Mouse (Mus musculus) C2C12 (cell line): ENCODE results near the gene Atp1a1. TPM values are rescaled to one million over a fixed set of nuclear protein-coding genes. Genes with fewer than 3 reads are reported as not detected.

Experiments used
- H3K27me3 ChIP-seq: one replicate; pipeline ENCODE4 v1.6.1; 2011; ENCODE audit not compliant: control insufficient read depth, insufficient read depth, insufficient read length
- H3K36me3 ChIP-seq: one replicate; pipeline ENCODE4 v1.6.1; 2011; ENCODE audit not compliant: control insufficient read depth, insufficient read depth
- H3K4me3 ChIP-seq: one replicate; pipeline ENCODE4 v1.5.1; 2011; ENCODE audit warnings: mild to moderate bottlenecking, control low read depth; ENCODE audit not compliant: poor library complexity, insufficient read depth, severe bottlenecking
- H3K79me2 ChIP-seq: one replicate; pipeline ENCODE4 v1.6.1; 2011; ENCODE audit not compliant: control insufficient read depth, insufficient read depth
- H3K79me3 ChIP-seq: one replicate; pipeline ENCODE4 v1.6.1; 2011; ENCODE audit warnings: low read depth, control low read depth
- H3ac ChIP-seq: one replicate; pipeline ENCODE3; 2011; ENCODE audit warnings: low read depth; ENCODE audit not compliant: control insufficient read depth, insufficient read length
- CEBPB ChIP-seq: IDR thresholded peaks from one replicate; pipeline ENCODE4 v1.6.1; 2011; ENCODE audit warnings: low read depth, mild to moderate bottlenecking, control low read depth, moderate library complexity
- CTCF ChIP-seq: IDR thresholded peaks from one replicate; pipeline ENCODE4 v1.5.1; 2011; ENCODE audit not compliant: control insufficient read depth, insufficient read depth, insufficient read length
- FOSL1 ChIP-seq: IDR thresholded peaks from one replicate; pipeline ENCODE4 v1.8.0; 2011; ENCODE audit warnings: mild to moderate bottlenecking, low read length; ENCODE audit not compliant: poor library complexity, insufficient read depth, severe bottlenecking
- MAX ChIP-seq: IDR thresholded peaks from one replicate; pipeline ENCODE4 v1.6.1; 2011; ENCODE audit warnings: mild to moderate bottlenecking, control low read depth
- MYOD1 ChIP-seq: IDR thresholded peaks from one replicate; pipeline ENCODE4 v1.6.1; 2011; ENCODE audit warnings: low read depth; ENCODE audit not compliant: control insufficient read depth, insufficient read length
- MYOG ChIP-seq: IDR thresholded peaks from one replicate; pipeline ENCODE4 v1.6.1; 2011; ENCODE audit not compliant: control insufficient read depth, insufficient read length; ENCODE audit errors: extremely low read depth
- USF1 ChIP-seq: IDR thresholded peaks from one replicate; pipeline ENCODE4 v1.6.1; 2011; ENCODE audit warnings: low read depth, mild to moderate bottlenecking, control low read depth, moderate library complexity
- polyA plus RNA-seq: library from polyadenylated mRNA; unstranded; fragments of >200 nt; fragmentation: generic; extraction: Trizol; gene quantifications from one replicate; pipeline ENCODE4 v1.2.1, GENCODE M21; 2012; ENCODE audit warnings: missing spikeins

The Atp1a1 gene
- polyA plus RNA-seq, 1 experiment, result 228 TPM

GRCm38 (mm10) chr3:101638223-101638622 lies 33.7 kb upstream of the Atp1a1 start:
- Histone ChIP-seq H3ac (no peak overlapping the region), H3K79me3 (no peaks in the 10 kb centered on the region), H3K36me3 (no peaks in the 10 kb centered on the region), H3K79me2 (no peaks in the 10 kb centered on the region), H3K4me3 (no peak overlapping the region), H3K27me3 (no peaks in the 10 kb centered on the region)
- TF ChIP-seq FOSL1 (no peak), MAX (no peak), MYOD1 (no peak), CTCF (no peak), MYOG (no peak), USF1 (no peak), CEBPB (no peak)

GRCm38 (mm10) chr3:101636510-101636909 lies 32.0 kb upstream of the Atp1a1 start:
- Histone ChIP-seq H3K79me2 (no peaks in the 10 kb centered on the region), H3ac (no peak overlapping the region), H3K79me3 (no peaks in the 10 kb centered on the region), H3K4me3 (no peak overlapping the region), H3K27me3 (no peaks in the 10 kb centered on the region), H3K36me3 (no peaks in the 10 kb centered on the region)
- TF ChIP-seq MAX (no peak), CEBPB (no peak), USF1 (no peak), FOSL1 (no peak), CTCF (no peak), MYOD1 (no peak), MYOG (no peak)

- Histone ChIP-seq H3K36me3 (no peaks in the 10 kb centered on the region), H3K27me3 (no peaks in the 10 kb centered on the region), H3ac (no peak overlapping the region), H3K79me3 (no peaks in the 10 kb centered on the region), H3K79me2 (no peaks in the 10 kb centered on the region), H3K4me3 (no peak overlapping the region)
- no peak for TF ChIP-seq CTCF
- no peak for TF ChIP-seq CEBPB
- TF ChIP-seq MYOD1, result no peak
- no peak for TF ChIP-seq MAX
- TF ChIP-seq FOSL1, result no peak
Measured at GRCm38 (mm10) chr3:101636086-101636485, 31.6 kb upstream of the Atp1a1 start.

GRCm38 (mm10) chr3:101634141-101634900 lies 29.8 kb upstream of the Atp1a1 start:
- no peak for TF ChIP-seq CEBPB
- TF ChIP-seq MYOG, result no peak
- TF ChIP-seq FOSL1, result no peak
- TF ChIP-seq MAX, result no peak
- no peak for TF ChIP-seq USF1
- no peak for TF ChIP-seq CTCF
- no peak for TF ChIP-seq MYOD1
- no peak overlapping the region for H3K4me3 ChIP-seq
- no peaks in the 10 kb centered on the region for H3K79me2 ChIP-seq
- H3K36me3 ChIP-seq, result no peaks in the 10 kb centered on the region
- no peaks in the 10 kb centered on the region for H3K79me3 ChIP-seq
- no peaks in the 10 kb centered on the region for H3K27me3 ChIP-seq
- no peak overlapping the region for H3ac ChIP-seq

- TF ChIP-seq MAX (no peak), CTCF (no peak), USF1 (no peak), MYOG (no peak), FOSL1 (no peak), MYOD1 (no peak), CEBPB (no peak)
- no peak overlapping the region for H3ac ChIP-seq
Measured at GRCm38 (mm10) chr3:101628255-101628654, 23.8 kb upstream of the Atp1a1 start.

GRCm38 (mm10) chr3:101624287-101624686 lies 19.8 kb upstream of the Atp1a1 start:
- Histone ChIP-seq H3K4me3 (no peak overlapping the region), H3K79me3 (no peaks in the 10 kb centered on the region), H3K36me3 (no peaks in the 10 kb centered on the region), H3K79me2 (no peaks in the 10 kb centered on the region), H3K27me3 (no peaks in the 10 kb centered on the region), H3ac (no peak overlapping the region)
- no peak for TF ChIP-seq MYOD1
- TF ChIP-seq USF1, result no peak
- TF ChIP-seq CTCF, result no peak
- TF ChIP-seq MAX, result no peak
- TF ChIP-seq FOSL1, result no peak
- TF ChIP-seq MYOG, result no peak
- TF ChIP-seq CEBPB, result no peak

More at GRCm38 (mm10) chr3:101628255-101628654, 23.8 kb upstream of the Atp1a1 start:
- Histone ChIP-seq H3K4me3 (no peak overlapping the region), H3K79me3 (no peaks in the 10 kb centered on the region), H3K36me3 (no peaks in the 10 kb centered on the region), H3K79me2 (no peaks in the 10 kb centered on the region), H3K27me3 (no peaks in the 10 kb centered on the region)
